Mouse (Mus musculus) liver, adult (tissue): ENCODE results near the gene Tada2a.
A peak's percentile ranks its signal among the peaks of the same experiment; 100 is the strongest.

Experiments used
- GATA4 ChIP-seq: IDR thresholded peaks from 2 replicates; pipeline ENCODE4 v1.6.1; 2014; ENCODE audit warnings: mild to moderate bottlenecking, low read length; ENCODE audit not compliant: insufficient replicate concordance

Gene Tada2a

DNA sequence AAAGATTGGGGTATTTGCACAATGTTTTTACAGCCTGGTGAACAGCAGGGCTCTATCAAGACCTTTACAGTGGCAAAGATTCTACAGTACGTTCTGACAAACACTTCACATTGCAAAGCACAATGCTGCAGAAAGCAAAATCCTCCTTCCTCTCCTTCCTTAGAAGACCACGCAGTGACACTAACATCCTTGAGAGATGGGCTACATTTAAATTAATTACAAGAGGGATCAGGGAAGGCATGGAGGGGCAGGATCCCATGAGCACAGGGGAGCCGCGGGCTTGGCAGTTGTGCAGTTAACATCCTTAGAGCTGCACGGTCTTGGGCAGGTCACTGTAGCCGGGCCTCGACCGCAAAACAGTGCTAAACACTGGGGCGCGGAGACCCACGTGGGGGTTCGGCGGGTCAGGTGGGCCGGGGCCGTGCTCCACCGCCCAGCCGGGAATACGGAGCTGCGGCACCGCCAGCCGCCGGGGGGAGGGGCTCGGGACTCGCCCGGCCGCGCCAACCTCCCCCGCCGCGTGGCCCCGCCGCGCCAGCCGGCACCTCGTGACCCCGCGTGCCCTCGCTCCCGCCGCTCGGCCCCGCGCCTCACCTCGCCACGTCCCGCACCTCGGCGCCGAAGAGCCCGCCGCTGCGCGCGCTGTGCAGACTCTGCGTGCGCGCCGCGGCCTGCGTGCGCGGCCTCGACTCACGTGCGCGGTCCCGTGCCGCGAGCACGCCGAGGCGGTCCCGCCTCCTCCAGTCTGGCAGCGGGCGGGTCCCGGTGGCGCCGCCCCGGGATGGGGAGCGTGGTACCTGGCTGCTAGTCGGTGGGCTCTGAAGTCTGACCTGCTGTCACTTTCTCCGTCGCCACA lies at the start of gene Tada2a, which contains the start of gene Acaca:
Gene Tada2a (minus strand): TSS at position 658 of the 856 bp plus-strand sequence.
Gene Acaca (plus strand): TSS at position 730 of the 856 bp plus-strand sequence.
- no peak for TF ChIP-seq GATA4

DNA sequence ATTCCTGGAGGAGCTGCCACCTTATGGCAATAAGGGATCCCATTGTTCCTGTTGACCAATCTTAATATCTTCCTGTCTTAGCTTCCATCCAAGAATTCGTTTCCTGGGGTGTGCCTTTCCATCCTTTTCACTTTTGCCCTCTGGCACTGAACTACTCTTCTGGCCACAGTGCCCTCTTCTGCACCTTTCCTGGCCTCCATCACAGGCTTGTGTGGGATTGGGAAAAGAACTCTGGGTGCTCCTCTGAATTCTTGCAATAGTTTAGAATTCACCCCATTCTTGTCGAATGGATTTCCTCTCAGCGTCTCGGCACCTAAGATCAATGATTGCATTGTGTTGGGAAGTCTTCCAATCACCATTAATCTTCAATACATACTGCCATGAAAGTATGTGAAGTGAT lies 49.2 kb upstream of the Tada2a start:
- no peak for TF ChIP-seq GATA4

DNA sequence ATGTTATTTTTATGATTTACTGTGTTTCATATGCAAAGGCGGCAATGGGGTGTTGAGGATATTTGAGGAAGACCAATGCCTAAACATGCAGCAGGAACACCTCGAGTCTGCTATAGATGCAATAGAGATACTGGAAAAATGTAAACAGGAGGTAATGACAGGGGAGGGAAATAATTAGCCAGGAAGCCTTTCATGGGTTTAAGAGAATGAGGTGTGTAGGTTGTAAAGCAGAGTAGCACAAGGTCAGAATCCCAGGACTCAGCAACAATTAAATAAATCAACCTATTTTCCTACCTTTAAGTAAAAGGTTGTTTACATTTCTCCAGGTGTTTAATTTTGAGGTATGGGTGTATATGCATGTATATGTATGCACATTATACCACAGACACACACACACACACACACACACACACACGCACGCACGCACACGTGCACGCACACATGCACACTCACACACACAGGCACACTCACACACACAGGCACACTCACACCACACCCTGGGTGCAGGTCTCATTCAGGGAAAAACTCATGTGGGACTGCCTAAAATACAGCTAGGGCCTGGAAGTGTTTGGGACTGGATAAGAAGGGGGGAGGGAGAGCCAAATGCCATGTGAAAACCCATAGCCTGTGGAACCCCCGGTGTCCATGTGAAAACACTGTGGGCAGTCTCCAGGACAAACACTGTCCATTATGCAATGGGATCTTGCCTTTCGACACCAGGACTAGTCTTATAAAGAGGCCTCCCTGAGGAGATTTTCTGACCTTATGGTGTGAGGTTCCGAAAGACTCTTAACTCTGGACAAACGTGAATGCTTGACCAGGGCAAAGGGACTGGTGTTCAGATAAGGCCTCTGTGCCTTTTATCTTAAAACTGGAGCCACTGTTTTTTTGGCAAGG lies 43.4 kb upstream of the Tada2a start:
- no peak; the same call in 1 of the 2 replicates for TF ChIP-seq GATA4

DNA sequence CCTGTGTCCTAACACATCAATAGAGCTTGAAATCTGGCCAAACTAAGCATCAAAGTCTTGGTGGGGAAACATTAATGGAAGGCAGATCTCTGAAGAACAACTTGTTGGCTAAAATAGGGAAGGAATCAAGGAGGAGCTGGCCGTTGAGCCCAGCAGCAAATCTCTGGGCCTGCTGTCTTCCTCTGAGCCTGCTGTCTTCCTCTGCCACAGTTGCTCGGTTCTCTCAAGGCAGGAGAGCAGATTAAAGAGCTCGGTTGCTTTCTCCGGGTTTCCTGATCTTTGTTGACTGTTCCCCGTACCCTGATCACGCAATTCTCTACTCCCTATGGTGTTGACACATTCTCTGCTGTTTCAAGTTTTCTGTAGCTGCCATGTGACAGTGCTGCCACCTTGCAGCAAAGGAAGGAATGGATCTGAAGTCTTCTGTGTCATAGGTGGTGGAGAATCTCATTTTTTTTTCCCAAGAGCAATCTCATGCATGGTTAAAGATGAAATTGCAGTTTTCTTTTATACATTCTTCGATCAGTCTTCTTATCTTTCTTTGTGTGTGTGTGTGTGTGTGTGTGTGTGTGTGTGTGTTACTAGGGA lies 39.4 kb upstream of the Tada2a start:
- no peak for TF ChIP-seq GATA4

DNA sequence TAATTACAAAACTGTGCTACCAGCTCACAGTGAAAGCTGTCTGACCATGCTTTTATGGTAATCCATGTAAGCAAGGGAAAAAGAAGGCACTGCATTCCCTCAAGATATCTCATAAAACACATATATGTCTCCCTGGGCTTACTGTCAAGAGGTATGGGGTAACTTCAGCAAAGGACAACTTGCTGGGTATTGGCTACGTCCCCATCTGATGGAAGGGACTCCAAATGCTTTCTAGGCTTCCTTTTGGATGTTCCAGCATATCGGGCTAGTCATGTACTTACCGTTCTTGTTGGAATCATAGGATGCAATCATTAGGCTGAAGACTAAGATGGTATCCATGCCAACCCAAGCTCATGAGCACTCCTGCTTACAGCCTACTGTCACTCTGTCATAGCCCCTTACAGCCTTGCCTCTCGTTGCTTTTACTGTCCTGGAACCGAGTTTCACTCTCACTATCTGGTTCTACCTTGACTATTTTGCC lies 37.7 kb upstream of the Tada2a start, which contains the start of gene Gm11437:
Gene Gm11437 (minus strand): TSS at position 431 of the 481 bp plus-strand sequence.
- TF ChIP-seq GATA4, result peak; percentile 43; the same call in 1 of the 2 replicates

DNA sequence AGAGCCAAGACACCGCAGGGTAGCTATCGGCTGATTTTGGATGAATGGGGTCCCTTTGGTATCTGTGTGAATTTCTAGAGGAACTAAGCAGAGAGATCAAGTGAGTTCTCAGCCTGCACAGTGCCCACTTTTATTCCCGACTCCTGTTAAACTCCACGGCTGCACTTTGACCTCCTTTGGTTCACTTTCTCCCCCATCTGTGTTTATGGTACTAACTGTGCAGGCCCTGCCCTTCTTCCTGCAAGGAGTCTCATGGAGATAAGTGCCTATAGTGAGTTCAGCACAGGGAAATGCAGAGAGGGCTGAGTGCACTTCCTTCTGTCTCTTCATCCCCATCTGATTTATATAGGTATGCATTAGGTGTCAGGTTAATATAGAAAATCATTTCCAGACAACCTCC lies 35.2 kb upstream of the Tada2a start:
- no peak for TF ChIP-seq GATA4

DNA sequence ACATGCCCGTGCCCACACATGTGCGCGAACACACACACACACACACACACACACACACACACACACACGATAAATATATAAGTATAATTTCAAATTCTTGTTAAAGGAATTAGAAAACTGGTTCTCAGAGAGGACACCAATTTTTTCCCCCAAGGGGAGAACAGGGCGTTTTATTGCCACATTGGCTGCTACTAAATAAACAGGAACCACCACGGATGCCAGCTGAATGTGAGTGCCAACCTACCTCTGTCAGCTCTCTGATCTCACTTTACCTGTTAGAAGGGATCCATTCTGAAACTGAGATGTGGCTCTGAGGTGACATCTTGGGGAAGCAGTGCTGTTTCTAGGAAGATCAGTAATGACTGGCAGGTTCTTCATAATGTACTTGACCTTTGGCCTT lies 34.7 kb upstream of the Tada2a start:
- no peak for TF ChIP-seq GATA4

DNA sequence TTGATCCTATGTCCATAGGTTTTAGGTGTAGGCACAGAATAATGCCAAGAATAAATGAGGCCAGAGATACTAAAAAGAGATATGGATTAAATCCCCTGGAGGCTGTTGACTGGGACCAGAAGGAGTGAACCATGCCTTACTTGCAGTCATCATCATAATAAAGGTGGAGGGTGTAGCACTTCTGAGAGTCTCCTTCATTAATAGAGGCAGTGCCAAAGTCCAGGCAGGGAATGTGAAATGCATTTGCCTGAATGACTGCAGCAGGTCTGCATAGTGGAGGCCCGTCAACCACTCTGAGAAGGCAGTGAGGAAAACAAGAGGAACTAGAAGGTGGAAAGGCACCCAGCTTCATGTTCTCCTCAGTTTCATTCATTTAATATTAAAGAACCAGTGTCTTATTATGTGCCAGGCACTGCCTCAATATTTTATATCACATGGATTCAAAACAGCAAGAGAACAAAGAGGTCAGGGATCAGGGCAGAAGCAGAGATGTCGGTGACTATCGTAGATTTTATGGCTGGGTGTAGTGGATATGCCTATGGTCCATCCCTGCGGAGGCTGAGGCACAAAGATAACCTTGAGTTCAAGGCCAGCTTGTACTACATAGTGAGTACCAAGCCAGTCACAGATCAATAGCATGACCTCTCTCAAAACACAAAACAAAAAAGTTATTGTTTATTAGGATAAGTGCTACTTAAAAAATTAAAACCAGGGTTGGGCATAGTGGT lies 27.3 kb upstream of the Tada2a start:
- TF ChIP-seq GATA4, result no peak

DNA sequence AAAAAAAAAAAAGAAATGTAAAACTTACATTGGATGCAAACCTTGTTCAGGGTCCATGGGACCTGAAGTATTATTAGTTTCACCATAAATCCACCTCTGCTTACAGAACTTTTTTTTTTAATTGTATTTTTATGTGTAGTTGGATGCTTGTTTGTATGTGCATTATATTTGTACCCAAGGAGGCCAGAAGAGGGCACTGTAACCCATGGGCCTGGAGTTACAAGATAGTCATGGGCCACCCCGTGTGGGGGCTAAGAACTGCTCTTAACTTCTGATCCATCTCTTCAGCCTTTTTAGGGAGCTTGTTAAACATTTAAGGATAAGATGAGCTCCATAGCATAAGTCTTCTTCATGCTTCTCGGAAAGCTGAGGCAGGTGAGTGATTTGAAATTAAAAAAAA lies 21.5 kb upstream of the Tada2a start:
- TF ChIP-seq GATA4, result no peak

DNA sequence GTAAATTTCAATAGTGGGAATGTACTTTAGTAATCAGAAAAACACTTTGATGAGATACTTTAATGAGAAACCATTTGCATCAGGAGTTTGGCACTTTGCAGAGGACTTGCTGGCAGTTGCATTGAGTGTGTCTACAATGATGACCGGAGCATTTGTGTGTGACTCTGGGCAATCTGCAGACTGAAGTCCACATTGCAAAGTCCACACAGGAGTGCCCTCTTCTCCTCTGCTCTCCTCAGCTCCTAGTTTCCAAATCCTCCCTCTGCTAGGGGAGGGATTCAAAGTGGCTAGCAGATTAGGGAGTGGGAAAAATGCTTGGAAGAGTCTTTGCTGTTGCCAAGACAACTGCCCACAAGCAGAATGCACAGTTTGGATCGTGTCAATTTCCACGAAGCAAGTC lies 16.7 kb upstream of the Tada2a start:
- TF ChIP-seq GATA4, result peak; percentile 24; the same call in 1 of the 2 replicates

DNA sequence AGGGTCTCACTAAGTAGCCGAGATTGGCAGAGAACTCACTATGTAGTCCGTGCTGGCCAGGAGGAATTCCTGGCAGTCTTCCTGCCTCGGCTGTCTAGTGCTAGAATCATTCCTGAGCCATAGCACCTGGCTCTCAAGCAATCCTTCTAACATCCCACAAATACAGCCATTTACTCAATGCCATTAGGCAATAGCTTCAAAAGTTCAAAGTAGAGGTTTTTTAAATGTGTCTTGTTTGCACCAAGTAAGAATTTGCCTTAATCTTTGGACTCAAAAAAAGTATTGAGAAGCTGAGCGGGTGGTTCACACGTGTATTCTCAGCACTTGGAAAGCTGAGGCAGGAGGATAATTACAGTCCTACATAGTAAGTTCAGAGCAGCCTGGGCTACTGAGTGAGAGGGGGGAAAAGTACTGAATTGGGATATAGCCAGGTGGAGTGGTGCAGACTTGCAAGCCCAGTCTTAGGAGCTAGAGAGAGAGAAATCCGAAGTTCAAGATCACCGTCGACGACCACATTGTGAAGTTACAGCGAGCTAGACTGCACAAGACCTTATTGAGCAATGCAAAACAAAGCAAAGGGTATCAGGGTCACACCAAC lies 15.9 kb upstream of the Tada2a start:
- TF ChIP-seq GATA4, result no peak

DNA sequence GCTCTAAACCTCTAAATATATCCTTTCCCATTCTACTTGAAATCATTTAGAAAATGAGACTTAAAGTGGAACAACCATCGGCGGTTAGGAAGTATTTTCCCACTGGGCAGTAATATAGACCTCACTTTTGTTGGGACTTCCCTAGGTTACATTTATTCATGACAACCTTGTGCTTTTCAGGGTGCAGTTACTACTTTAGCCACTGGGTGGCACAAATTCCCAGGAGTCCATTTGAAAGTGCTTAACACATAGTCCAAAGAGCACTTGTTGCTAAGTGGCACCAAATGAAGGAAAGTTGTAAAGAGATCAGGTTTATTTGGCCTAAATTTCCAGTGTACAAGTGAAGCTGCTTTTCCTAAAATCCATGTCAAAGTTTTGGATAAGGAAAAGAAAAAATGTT lies 12.4 kb upstream of the Tada2a start:
- TF ChIP-seq GATA4, result no peak

DNA sequence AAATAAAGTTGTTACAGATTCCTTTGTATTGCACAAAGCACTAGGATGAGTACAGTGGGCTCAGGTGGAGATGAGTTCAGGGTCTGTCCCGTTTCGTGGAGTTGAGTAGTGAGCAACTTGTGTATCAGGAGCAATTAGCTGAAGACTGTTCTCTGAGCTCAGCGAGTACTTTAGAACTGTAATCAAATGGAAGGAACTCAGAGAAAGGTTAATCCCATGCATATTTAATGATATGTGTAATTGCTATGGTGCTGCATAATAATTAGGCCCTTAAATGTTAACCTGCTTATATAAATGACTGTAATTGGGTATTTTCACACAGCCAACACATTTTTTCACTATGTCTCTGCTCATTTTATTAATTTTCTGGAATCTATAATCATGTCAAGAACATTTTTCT lies 7.1 kb upstream of the Tada2a start:
- no peak for TF ChIP-seq GATA4

DNA sequence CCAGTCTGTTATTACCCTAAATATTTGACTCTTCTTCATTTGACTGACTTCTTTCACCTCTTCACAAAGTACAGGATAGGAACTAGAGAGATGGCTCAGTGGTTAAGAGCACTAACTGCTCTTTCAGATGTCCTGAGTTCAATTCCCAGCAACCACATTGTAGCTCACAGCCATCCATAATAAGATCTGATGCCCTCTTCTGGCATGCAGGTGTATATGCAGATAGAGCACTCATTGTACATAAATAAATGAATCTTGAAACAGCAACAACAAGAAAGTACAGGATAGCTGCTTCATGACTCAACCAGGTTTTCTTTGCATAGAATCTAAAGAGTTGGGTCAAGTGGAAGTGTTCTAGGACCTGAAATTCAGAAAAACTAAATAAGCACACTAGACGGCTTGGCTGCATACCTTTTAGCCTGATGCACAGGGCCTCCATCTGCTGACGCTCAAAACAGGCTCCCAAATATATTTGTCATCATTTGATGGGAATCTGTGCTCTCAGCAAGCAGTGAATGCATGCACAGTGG lies 5.0 kb upstream of the Tada2a start:
- no peak for TF ChIP-seq GATA4
